Mouse (Mus musculus): ENCODE data around the gene Gpx2. TPM values are rescaled to one million over a fixed set of nuclear protein-coding genes. Genes with fewer than 3 reads are reported as not detected.
"Not testable (repeated sequence)": the region's sequence is repeated elsewhere in the genome, so short reads cannot be mapped to it uniquely, and the experiment has no call there.

Gpx2 gene
- polyA plus RNA-seq, 1 experiment from 2014 or later, result not detected

DNA sequence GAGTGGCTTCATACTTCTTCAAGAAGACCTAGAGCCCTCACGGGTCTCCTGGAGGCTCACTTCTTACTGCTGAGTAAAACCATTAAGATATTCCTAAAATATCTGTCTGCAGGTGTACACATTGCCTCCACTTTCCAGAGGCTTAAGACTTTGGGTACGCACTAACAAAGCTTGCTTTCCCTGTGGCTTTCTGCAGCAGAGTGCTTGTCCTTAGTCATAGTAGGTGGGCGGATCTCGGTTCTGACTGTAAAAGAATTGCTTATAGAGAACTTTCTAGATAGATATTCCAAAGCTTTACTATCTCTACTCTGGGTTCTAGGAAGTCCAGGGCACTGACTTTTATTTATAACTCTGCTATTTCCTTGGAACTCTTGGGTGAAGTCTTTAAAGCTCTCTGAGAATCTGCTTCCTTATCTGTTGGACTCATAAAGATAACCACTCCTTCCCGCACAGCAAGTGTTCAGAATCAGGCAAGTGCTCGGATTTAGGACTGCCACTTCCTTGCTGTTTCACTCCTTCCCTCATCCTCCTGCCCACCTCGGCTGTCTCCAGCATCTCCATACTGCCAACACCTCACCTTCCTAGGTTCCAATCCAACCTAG lies 1.7 kb upstream of the Gpx2 start:
- 63% methylated on average over 7 of the region's 7 CpGs for WGBS
- Histone ChIP-seq H3K4me2 (no peak overlapping the region), H3K27ac (ENCODE audit: low read depth, low read length) (no peak overlapping the region), H3K4me1 (replicated peaks; ENCODE audit: control insufficient read depth, insufficient read depth, low read length) (no peaks in the 10 kb centered on the region), H3K9me3 (ENCODE audit: control insufficient read depth, low read length) (no peaks in the 10 kb centered on the region), H3K9ac (ENCODE audit: low read depth, low read length) (no peak overlapping the region), H3K27me3 (replicated peaks; ENCODE audit: control insufficient read depth, insufficient read depth, low read length) (peaks cover 6% of the 10 kb centered on the region), H3K4me3 (ENCODE audit: low read depth, low read length) (no peak overlapping the region), H3K36me3 (ENCODE audit: control insufficient read depth, insufficient read depth, low read length) (no peaks in the 10 kb centered on the region)
- ATAC-seq (replicated peaks; ENCODE audit: low FRiP score) (no peak), DNase-seq (ENCODE audit: low spot score) (no peak)

DNA sequence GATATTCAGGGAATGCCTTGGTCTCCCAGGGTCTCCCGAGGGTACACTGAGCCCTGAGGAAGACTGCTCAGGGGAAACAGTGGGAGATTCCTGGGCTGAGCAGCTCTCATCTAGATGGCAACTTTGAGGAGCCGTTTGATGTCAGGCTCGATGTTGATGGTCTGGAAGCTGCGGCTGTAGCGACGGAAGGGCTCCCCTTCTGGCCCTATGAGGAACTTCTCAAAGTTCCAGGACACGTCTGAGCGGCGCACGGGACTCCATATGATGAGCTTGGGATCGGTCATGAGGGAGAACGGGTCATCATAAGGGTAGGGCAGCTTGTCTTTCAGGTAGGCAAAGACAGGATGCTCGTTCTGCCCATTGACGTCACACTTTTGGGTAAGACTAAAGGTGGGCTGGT lies 2.8 kb downstream of the Gpx2 start:
- not testable (repeated sequence) for ATAC-seq (replicated peaks; ENCODE audit: low FRiP score); H3K27ac ChIP-seq (ENCODE audit: low read depth, low read length); H3K9me3 ChIP-seq (ENCODE audit: control insufficient read depth, low read length); H3K4me3 ChIP-seq (ENCODE audit: low read depth, low read length); H3K27me3 ChIP-seq (replicated peaks; ENCODE audit: control insufficient read depth, insufficient read depth, low read length); H3K4me1 ChIP-seq (replicated peaks; ENCODE audit: control insufficient read depth, insufficient read depth, low read length); H3K4me2 ChIP-seq; H3K9ac ChIP-seq (ENCODE audit: low read depth, low read length); H3K36me3 ChIP-seq (ENCODE audit: control insufficient read depth, insufficient read depth, low read length); DNase-seq (ENCODE audit: low spot score)
- WGBS, result 33% methylated on average over 14 of the region's 14 CpGs

DNA sequence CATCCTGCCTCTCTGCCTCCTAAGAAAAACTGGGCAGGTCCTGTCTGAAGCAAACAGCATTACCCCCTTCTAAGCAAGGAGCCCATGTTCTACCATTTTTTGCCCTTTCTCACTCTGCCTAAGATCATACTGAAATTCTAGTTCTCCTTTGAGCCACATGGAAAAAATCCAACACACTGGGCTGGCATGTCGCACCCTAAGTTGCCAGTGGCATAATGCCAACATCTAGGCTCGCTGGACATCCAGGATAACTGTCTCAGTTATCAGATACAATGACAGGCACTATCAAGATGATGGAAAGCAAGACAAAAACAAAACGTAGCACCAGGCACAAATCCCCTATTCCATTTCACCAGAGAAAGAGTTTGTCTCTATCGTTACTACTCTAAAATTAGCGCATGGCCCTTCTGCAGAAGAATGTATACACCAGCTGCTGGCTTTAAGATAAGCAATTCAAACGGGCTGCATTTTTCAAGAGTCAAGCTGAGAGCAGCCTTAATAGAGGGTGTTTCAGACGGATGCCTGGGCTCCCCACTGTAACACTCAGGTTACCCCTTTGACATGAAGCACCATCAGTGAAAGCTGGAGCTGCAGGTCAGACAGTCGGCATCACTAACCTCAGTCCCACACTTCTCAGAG lies 4.8 kb downstream of the Gpx2 start:
- no peak overlapping the region for H3K4me3 ChIP-seq (ENCODE audit: low read depth, low read length)
- H3K36me3 ChIP-seq (ENCODE audit: control insufficient read depth, insufficient read depth, low read length), result no peaks in the 10 kb centered on the region
- H3K27ac ChIP-seq (ENCODE audit: low read depth, low read length), result no peak overlapping the region
- WGBS, result 38% methylated on average over 8 of the region's 8 CpGs
- no peak overlapping the region for H3K9ac ChIP-seq (ENCODE audit: low read depth, low read length)
- H3K4me2 ChIP-seq, result no peak overlapping the region
- no peaks in the 10 kb centered on the region for H3K9me3 ChIP-seq (ENCODE audit: control insufficient read depth, low read length)
- DNase-seq (ENCODE audit: low spot score) (no peak), ATAC-seq (replicated peaks; ENCODE audit: low FRiP score) (no peak)
- H3K27me3 ChIP-seq (replicated peaks; ENCODE audit: control insufficient read depth, insufficient read depth, low read length), result peaks cover 2% of the 10 kb centered on the region
- H3K4me1 ChIP-seq (replicated peaks; ENCODE audit: control insufficient read depth, insufficient read depth, low read length), result no peaks in the 10 kb centered on the region

DNA sequence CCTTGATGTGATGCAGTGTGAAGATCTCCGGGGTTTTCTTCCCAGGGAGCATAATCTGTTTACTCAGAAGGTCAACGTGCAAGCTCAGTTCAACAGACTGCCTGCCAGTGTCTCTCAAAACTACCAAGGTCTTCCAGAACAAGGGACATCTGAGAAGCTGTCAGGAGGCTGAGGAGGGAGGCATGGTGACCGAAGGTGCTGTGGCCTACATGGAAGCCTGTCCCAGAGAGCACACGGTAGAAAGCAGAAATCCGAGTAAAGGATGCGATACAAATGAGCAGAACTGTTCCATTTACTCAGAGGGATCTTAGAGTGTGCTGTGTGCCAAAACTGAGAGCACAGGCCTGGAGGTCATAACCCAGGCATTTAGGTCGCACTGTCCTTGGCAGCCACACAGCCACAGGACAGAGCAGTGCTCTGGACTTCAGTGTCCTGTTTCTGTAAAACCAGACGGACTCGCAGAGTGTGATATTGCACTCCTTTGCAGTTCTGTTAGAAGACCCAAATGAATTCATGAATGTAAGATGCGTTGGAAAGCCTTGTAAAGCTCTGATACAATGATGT lies 11.2 kb downstream of the Gpx2 start:
- no peaks in the 10 kb centered on the region for H3K27me3 ChIP-seq (replicated peaks; ENCODE audit: control insufficient read depth, insufficient read depth, low read length)
- DNase-seq (ENCODE audit: low spot score) (no peak), ATAC-seq (replicated peaks; ENCODE audit: low FRiP score) (no peak)
- H3K9ac ChIP-seq (ENCODE audit: low read depth, low read length), result no peak overlapping the region
- no peak overlapping the region for H3K4me2 ChIP-seq
- no peaks in the 10 kb centered on the region for H3K4me1 ChIP-seq (replicated peaks; ENCODE audit: control insufficient read depth, insufficient read depth, low read length)
- no peaks in the 10 kb centered on the region for H3K36me3 ChIP-seq (ENCODE audit: control insufficient read depth, insufficient read depth, low read length)
- 63% methylated on average over 10 of the region's 10 CpGs for WGBS
- H3K9me3 ChIP-seq (ENCODE audit: control insufficient read depth, low read length), result no peaks in the 10 kb centered on the region
- H3K4me3 ChIP-seq (ENCODE audit: low read depth, low read length), result no peak overlapping the region
- no peak overlapping the region for H3K27ac ChIP-seq (ENCODE audit: low read depth, low read length)

DNA sequence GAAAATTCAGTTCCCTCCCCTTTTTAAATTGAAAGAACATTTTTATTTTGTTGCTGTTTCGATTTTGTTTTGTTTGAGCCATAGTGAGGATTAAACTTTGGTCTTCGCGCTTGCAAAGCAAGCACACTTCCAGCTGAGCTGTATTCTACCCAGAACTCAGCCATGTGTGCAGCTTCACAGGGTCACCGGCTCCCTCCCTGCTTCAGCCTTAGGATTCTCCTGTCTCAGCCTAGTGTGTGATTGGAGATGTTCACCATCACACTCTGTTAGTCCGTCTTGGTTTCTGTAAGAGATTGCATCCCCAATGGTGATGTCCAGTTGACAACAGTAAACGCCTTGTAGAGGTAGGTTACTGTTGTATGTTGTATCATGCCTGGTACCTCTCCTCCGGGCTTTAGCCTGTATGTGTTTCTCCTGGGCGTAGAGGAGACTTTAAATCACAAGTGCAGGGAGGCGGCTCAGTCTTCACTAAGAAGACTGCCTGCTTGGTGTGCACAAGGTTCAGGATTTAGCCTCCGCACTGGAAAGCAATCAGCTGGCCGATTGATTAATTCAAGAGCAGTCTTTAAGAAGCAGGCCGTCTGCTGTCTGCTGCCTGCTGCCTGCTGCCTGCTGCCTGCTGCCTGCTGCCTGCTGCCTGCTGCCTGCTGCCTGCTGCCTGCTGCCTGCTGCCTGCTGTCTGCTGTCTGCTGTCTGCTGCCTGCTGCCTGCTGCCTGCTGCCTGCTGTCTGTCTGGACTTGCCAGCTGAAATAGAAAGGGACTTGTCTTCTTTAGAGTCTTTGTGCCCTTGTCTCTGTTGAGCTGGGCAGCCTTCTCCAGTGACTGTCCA lies 14.5 kb downstream of the Gpx2 start:
- no peak overlapping the region for H3K4me3 ChIP-seq (ENCODE audit: low read depth, low read length)
- no peaks in the 10 kb centered on the region for H3K27me3 ChIP-seq (replicated peaks; ENCODE audit: control insufficient read depth, insufficient read depth, low read length)
- no peaks in the 10 kb centered on the region; the same call in 1 of the 2 replicates for H3K36me3 ChIP-seq (ENCODE audit: control insufficient read depth, insufficient read depth, low read length)
- 82% methylated on average over 12 of the region's 12 CpGs for WGBS
- no peak overlapping the region for H3K27ac ChIP-seq (ENCODE audit: low read depth, low read length)
- H3K4me2 ChIP-seq, result no peak overlapping the region
- H3K9ac ChIP-seq (ENCODE audit: low read depth, low read length), result no peak overlapping the region
- DNase-seq (ENCODE audit: low spot score) (peak; percentile 22), ATAC-seq (replicated peaks; ENCODE audit: low FRiP score) (no peak)
- no peaks in the 10 kb centered on the region for H3K9me3 ChIP-seq (ENCODE audit: control insufficient read depth, low read length)
- H3K4me1 ChIP-seq (replicated peaks; ENCODE audit: control insufficient read depth, insufficient read depth, low read length), result no peaks in the 10 kb centered on the region

DNA sequence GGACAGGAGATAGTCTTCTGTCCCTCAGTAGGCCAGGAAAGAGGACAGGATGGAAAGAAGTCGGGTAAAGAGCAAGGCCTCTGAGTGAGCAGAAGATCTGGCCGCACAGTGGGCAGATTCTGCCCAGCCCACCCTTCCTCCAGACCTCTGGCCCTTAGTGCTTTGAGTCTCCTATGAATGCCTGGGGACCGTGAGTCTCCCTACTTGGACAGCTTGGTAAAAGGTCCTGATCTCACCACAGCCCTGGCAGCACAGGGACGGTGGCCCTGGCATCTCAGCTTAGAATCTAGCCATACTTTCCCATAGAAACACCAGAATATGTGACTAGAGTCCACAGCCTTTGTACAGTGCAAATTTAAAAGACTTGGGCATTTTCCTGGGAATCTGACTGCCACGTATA lies 15.4 kb downstream of the Gpx2 start:
- Histone ChIP-seq H3K9me3 (ENCODE audit: control insufficient read depth, low read length) (no peaks in the 10 kb centered on the region), H3K4me2 (no peak overlapping the region), H3K9ac (ENCODE audit: low read depth, low read length) (no peak overlapping the region), H3K27ac (ENCODE audit: low read depth, low read length) (no peak overlapping the region), H3K4me1 (replicated peaks; ENCODE audit: control insufficient read depth, insufficient read depth, low read length) (no peaks in the 10 kb centered on the region), H3K27me3 (replicated peaks; ENCODE audit: control insufficient read depth, insufficient read depth, low read length) (no peaks in the 10 kb centered on the region), H3K4me3 (ENCODE audit: low read depth, low read length) (no peak overlapping the region), H3K36me3 (ENCODE audit: control insufficient read depth, insufficient read depth, low read length) (no peaks in the 10 kb centered on the region; the same call in 1 of the 2 replicates)
- WGBS, result 89% methylated on average over 5 of the region's 5 CpGs
- peak; percentile 26 for DNase-seq (ENCODE audit: low spot score)
- ATAC-seq (replicated peaks; ENCODE audit: low FRiP score), result no peak

DNA sequence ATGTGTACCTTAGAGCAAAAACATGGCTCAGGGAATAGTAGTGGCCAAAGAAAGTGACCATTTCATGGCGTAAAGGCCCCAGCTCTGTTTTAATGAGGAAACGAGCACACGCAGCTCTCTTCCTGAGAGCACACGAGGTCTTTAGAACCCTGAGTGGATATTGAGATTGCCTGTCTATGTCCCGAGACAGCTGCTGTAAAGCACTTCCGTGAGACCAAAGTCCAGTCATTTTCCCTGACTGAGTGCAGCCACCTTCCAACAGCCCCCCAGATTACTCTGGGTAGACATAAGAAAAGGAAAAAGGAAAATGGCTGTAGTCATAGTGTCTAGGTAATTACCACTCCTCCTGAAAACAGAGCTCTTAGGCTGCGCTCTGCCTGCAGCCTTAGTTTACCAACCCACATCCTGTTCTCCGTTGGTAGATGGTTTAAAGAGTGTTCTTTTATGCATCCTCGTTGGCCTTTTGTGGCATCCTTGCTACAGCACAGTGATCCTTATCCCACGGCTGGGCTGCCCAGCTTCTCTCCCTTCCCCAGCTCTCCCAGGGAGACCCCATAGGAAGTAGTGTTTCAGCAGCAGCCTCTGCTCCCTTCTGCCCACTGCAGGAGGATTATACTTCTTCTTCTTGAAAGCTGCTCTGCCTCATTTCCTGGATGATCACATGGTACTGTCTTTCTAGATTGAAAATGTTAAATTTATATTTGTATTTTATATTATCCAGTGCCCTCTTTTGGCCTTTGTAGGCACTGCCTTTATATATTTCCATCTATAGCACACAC lies 16.9 kb downstream of the Gpx2 start:
- Histone ChIP-seq H3K27ac (ENCODE audit: low read depth, low read length) (no peak overlapping the region), H3K4me3 (ENCODE audit: low read depth, low read length) (no peak overlapping the region), H3K9ac (ENCODE audit: low read depth, low read length) (no peak overlapping the region), H3K9me3 (ENCODE audit: control insufficient read depth, low read length) (no peaks in the 10 kb centered on the region), H3K4me2 (no peak overlapping the region), H3K4me1 (replicated peaks; ENCODE audit: control insufficient read depth, insufficient read depth, low read length) (no peaks in the 10 kb centered on the region; the same call in 1 of the 2 replicates), H3K36me3 (ENCODE audit: control insufficient read depth, insufficient read depth, low read length) (no peaks in the 10 kb centered on the region; the same call in 1 of the 2 replicates), H3K27me3 (replicated peaks; ENCODE audit: control insufficient read depth, insufficient read depth, low read length) (no peaks in the 10 kb centered on the region)
- no peak for ATAC-seq (replicated peaks; ENCODE audit: low FRiP score)
- no peak for DNase-seq (ENCODE audit: low spot score)
- WGBS, result 81% methylated on average over 10 of the region's 10 CpGs

DNA sequence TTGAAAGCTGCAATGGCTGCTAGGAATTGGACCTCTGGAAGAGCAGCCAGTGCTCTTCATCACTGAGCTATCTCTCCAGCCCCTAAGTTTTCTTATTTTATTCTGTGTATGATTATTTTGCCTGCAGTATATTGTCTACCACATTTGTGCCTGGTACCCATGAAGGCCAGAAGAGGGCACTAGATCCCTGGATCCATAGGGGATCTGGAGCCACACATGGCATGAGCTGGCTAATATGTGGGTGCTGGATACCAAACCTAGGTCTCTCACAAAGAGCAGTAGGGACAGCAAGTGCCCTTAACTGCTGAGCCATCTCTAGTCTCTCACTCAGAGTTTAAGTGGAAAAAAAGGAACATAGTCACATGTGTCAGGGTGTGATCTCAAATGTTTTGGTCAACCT lies 17.5 kb downstream of the Gpx2 start:
- Histone ChIP-seq H3K9ac (ENCODE audit: low read depth, low read length) (no peak overlapping the region), H3K36me3 (ENCODE audit: control insufficient read depth, insufficient read depth, low read length) (no peaks in the 10 kb centered on the region; the same call in 1 of the 2 replicates), H3K4me1 (replicated peaks; ENCODE audit: control insufficient read depth, insufficient read depth, low read length) (no peaks in the 10 kb centered on the region; the same call in 1 of the 2 replicates), H3K27ac (ENCODE audit: low read depth, low read length) (no peak overlapping the region), H3K4me3 (ENCODE audit: low read depth, low read length) (no peak overlapping the region), H3K4me2 (no peak overlapping the region), H3K27me3 (replicated peaks; ENCODE audit: control insufficient read depth, insufficient read depth, low read length) (no peaks in the 10 kb centered on the region), H3K9me3 (ENCODE audit: control insufficient read depth, low read length) (no peaks in the 10 kb centered on the region)
- DNase-seq (ENCODE audit: low spot score) (no peak), ATAC-seq (replicated peaks; ENCODE audit: low FRiP score) (no peak)

All from liver, embryonic 11.5 days (tissue).